Mouse (Mus musculus) G1E (cell line): ENCODE data around the gene Mup21. TPM values are rescaled to one million over a fixed set of nuclear protein-coding genes. Genes with fewer than 3 reads are reported as not detected.
"Not testable (repeated sequence)": the region's sequence is repeated elsewhere in the genome, so short reads cannot be mapped to it uniquely, and the experiment has no call there.

ENCODE experiments used
- ATAC-seq: 2 replicates; pipeline ENCODE4 v1.8.0; 2016; ENCODE audit warnings: mild to moderate bottlenecking; ENCODE audit not compliant: insufficient number of reproducible peaks, poor library complexity, low FRiP score, severe bottlenecking; ENCODE audit errors: extremely low read depth
- DNase-seq: peaks from one replicate; pipeline ENCODE4 v3.0.0; 2012; ENCODE audit warnings: low spot score
- H3K27me3 ChIP-seq: 2 replicates; pipeline ENCODE4 v1.6.1; 2012; ENCODE audit warnings: mild to moderate bottlenecking, low read length, inconsistent platforms; ENCODE audit not compliant: insufficient read depth
- H3K36me3 ChIP-seq: replicated peaks from 2 replicates; pipeline ENCODE3; 2012; ENCODE audit warnings: mild to moderate bottlenecking, inconsistent platforms
- H3K4me1 ChIP-seq: 2 replicates; pipeline ENCODE4 v1.6.1; 2012; ENCODE audit warnings: low read depth, low read length, inconsistent platforms, mixed read lengths; ENCODE audit not compliant: insufficient read depth
- H3K4me3 ChIP-seq: 2 replicates; pipeline ENCODE4 v1.5.1; 2012; ENCODE audit warnings: low read depth, mild to moderate bottlenecking, inconsistent platforms, low read length, moderate library complexity, mixed read lengths
- H3K9me3 ChIP-seq: replicated peaks from 2 replicates; pipeline ENCODE4 v1.6.1; 2012; ENCODE audit warnings: inconsistent platforms
- CTCF ChIP-seq: IDR thresholded peaks from 2 replicates; pipeline ENCODE4 v1.5.1; 2012; ENCODE audit warnings: low read depth, low read length, inconsistent platforms, mixed read lengths
- GATA1 ChIP-seq: IDR thresholded peaks from 2 replicates; pipeline ENCODE4 v1.6.1; 2012; ENCODE audit warnings: borderline replicate concordance, low read length, inconsistent platforms, mixed read lengths
- GATA2 ChIP-seq: IDR thresholded peaks from 2 replicates; pipeline ENCODE4 v1.6.1; 2012; ENCODE audit warnings: low read depth, low read length, inconsistent platforms, borderline replicate concordance
- POLR2AphosphoS5 ChIP-seq: IDR thresholded peaks from 2 replicates; pipeline ENCODE4 v1.6.1; 2012; ENCODE audit warnings: low read depth, low read length, inconsistent platforms; ENCODE audit not compliant: insufficient replicate concordance
- TAL1 ChIP-seq: conservative IDR thresholded peaks from 2 replicates; pipeline ENCODE4 v1.6.1; 2012; ENCODE audit warnings: low read depth, low read length, inconsistent platforms, mixed read lengths
- polyA plus RNA-seq: library from polyadenylated mRNA; stranded (reverse); fragments of >175 nt; gene quantifications from 2 replicates; pipeline ENCODE4 v1.2.3, GENCODE M21; 2012
- total RNA-seq, 2 experiments: library from RNA; stranded (forward) in 1 of 2; stranded (reverse) in 1 of 2; fragments of 200-1000 nt in 1 of 2; fragments of >200 nt in 1 of 2; fragmentation: Nextera tagmentation in 1 of 2; gene quantifications; 2 replicates each; pipeline ENCODE4 v1.2.3; 2014 to 2017

Gene Mup21
- total RNA-seq (2014; fragmentation: Nextera tagmentation) (not detected in 2 replicates), total RNA-seq (2017) (not detected in 2 replicates), polyA plus RNA-seq (not detected in 2 replicates)

GRCm38 (mm10) chr4:62150811-62151210, at the start of gene Mup21:
TSS of gene Mup21 (minus strand) at chr4:62150863.
- H3K4me3 ChIP-seq: no peak within 1 kb of the TSS
- no peak for TF ChIP-seq GATA1
- no peak for TF ChIP-seq POLR2AphosphoS5
- TF ChIP-seq TAL1: no peak
- TF ChIP-seq CTCF: no peak
- TF ChIP-seq GATA2: no peak
- DNase-seq: no peak
- no peaks in the 10 kb centered on the region for H3K36me3 ChIP-seq
- H3K4me1 ChIP-seq: no peaks in the 10 kb centered on the region
- no peak for ATAC-seq
- no peaks in the 10 kb centered on the region for H3K27me3 ChIP-seq
- peaks cover 7% of the 10 kb centered on the region for H3K9me3 ChIP-seq

GRCm38 (mm10) chr4:62199923-62200529, 49.4 kb upstream of the Mup21 start:
- Histone ChIP-seq H3K27me3 (no peaks in the 10 kb centered on the region), H3K4me3 (no peak overlapping the region)

GRCm38 (mm10) chr4:62188778-62189177, 38.1 kb upstream of the Mup21 start:
- no peak overlapping the region for H3K4me3 ChIP-seq
- H3K27me3 ChIP-seq: no peaks in the 10 kb centered on the region
- H3K4me1 ChIP-seq: no peaks in the 10 kb centered on the region
- ATAC-seq (no peak), DNase-seq (no peak)
- TF ChIP-seq TAL1: no peak
- no peak for TF ChIP-seq GATA1
- no peak for TF ChIP-seq GATA2
- TF ChIP-seq POLR2AphosphoS5: no peak
- TF ChIP-seq CTCF: no peak
- H3K9me3 ChIP-seq: peaks cover 27% of the 10 kb centered on the region
- no peaks in the 10 kb centered on the region for H3K36me3 ChIP-seq

More at GRCm38 (mm10) chr4:62199923-62200529, 49.4 kb upstream of the Mup21 start:
- TF ChIP-seq GATA1: no peak
- no peak for TF ChIP-seq TAL1
- TF ChIP-seq GATA2: no peak
- no peak for TF ChIP-seq CTCF
- no peak for TF ChIP-seq POLR2AphosphoS5
- DNase-seq (no peak), ATAC-seq (no peak)
- Histone ChIP-seq H3K9me3 (peaks cover 10% of the 10 kb centered on the region; the same call in 1 of the 2 replicates), H3K4me1 (no peaks in the 10 kb centered on the region), H3K36me3 (no peaks in the 10 kb centered on the region)

- no peak for ATAC-seq
- peaks cover 5% of the 10 kb centered on the region; the same call in 1 of the 2 replicates for H3K9me3 ChIP-seq
- TF ChIP-seq TAL1 (no peak), GATA2 (no peak), CTCF (no peak), GATA1 (no peak), POLR2AphosphoS5 (no peak)
- H3K27me3 ChIP-seq: no peaks in the 10 kb centered on the region
- H3K4me3 ChIP-seq: no peak overlapping the region
- H3K4me1 ChIP-seq: no peaks in the 10 kb centered on the region
- DNase-seq: no peak
- H3K36me3 ChIP-seq: no peaks in the 10 kb centered on the region
Observed at GRCm38 (mm10) chr4:62177282-62177681, 26.6 kb upstream of the Mup21 start.

- Histone ChIP-seq H3K4me3 (no peak overlapping the region), H3K4me1 (no peaks in the 10 kb centered on the region), H3K27me3 (no peaks in the 10 kb centered on the region), H3K36me3 (no peaks in the 10 kb centered on the region), H3K9me3 (no peaks in the 10 kb centered on the region)
- DNase-seq: no peak
- ATAC-seq: no peak
- TF ChIP-seq TAL1: no peak
- no peak for TF ChIP-seq POLR2AphosphoS5
- TF ChIP-seq GATA2: no peak
- TF ChIP-seq GATA1: no peak
- no peak for TF ChIP-seq CTCF
Observed at GRCm38 (mm10) chr4:62174471-62174870, 23.8 kb upstream of the Mup21 start.

GRCm38 (mm10) chr4:62167636-62168035, 17.0 kb upstream of the Mup21 start:
- H3K9me3 ChIP-seq, ATAC-seq, H3K36me3 ChIP-seq, H3K27me3 ChIP-seq, H3K4me3 ChIP-seq, DNase-seq, H3K4me1 ChIP-seq: not testable (repeated sequence)

GRCm38 (mm10) chr4:62158401-62158800, 7.7 kb upstream of the Mup21 start:
- H3K4me3 ChIP-seq: no peak overlapping the region
- DNase-seq (no peak), ATAC-seq (no peak)
- no peaks in the 10 kb centered on the region for H3K4me1 ChIP-seq
- no peaks in the 10 kb centered on the region for H3K9me3 ChIP-seq
- TF ChIP-seq CTCF (no peak), GATA2 (no peak), TAL1 (no peak), GATA1 (no peak), POLR2AphosphoS5 (no peak)
- no peaks in the 10 kb centered on the region for H3K36me3 ChIP-seq
- H3K27me3 ChIP-seq: no peaks in the 10 kb centered on the region
